Mouse (Mus musculus): ENCODE results near the gene Ccr9. TPM values are rescaled to one million over a fixed set of nuclear protein-coding genes. Genes with fewer than 3 reads are reported as not detected.
A peak's percentile ranks its signal among the peaks of the same experiment; 100 is the strongest.
"Not testable (repeated sequence)": the region's sequence is repeated elsewhere in the genome, so short reads cannot be mapped to it uniquely, and the experiment has no call there.

Ccr9 gene
- polyA plus RNA-seq, 1 experiment from 2014 or later, result 0.14 TPM

GRCm38 (mm10) chr9:123659986-123660676 lies 18.1 kb upstream of the Ccr9 start:
- WGBS, result 84% methylated on average over 18 of the region's 18 CpGs

GRCm38 (mm10) chr9:123665645-123666044 lies 12.6 kb upstream of the Ccr9 start:
- Histone ChIP-seq H3K27me3 (no peaks in the 10 kb centered on the region), H3K9ac (no peak overlapping the region), H3K4me1 (no peaks in the 10 kb centered on the region), H3K27ac (no peak overlapping the region), H3K4me2 (no peak overlapping the region), H3K9me3 (no peaks in the 10 kb centered on the region), H3K4me3 (no peak overlapping the region), H3K36me3 (no peaks in the 10 kb centered on the region)
- ATAC-seq (ENCODE audit: insufficient number of reproducible peaks, insufficient read depth, low FRiP score, low TSS enrichment, low read depth), result no peak
- 45% methylated on average over 5 of the region's 5 CpGs for WGBS

More at GRCm38 (mm10) chr9:123659986-123660676, 18.1 kb upstream of the Ccr9 start:
- ATAC-seq (ENCODE audit: insufficient number of reproducible peaks, insufficient read depth, low FRiP score, low TSS enrichment, low read depth); H3K4me2 ChIP-seq; H3K9ac ChIP-seq; H3K4me3 ChIP-seq; H3K27ac ChIP-seq; H3K36me3 ChIP-seq; H3K27me3 ChIP-seq; H3K9me3 ChIP-seq; H3K4me1 ChIP-seq: not testable (repeated sequence)

GRCm38 (mm10) chr9:123679198-123679597 lies 959 bp downstream of the Ccr9 start:
- Histone ChIP-seq H3K36me3 (no peaks in the 10 kb centered on the region), H3K4me3 (peak overlapping the region; percentile 47), H3K4me2 (peak overlapping the region; percentile 79), H3K27me3 (peaks cover 70% of the 10 kb centered on the region), H3K9ac (peak overlapping the region; percentile 64; the same call in 1 of the 2 replicates), H3K4me1 (peaks cover 10% of the 10 kb centered on the region), H3K9me3 (no peaks in the 10 kb centered on the region), H3K27ac (no peak overlapping the region)
- ATAC-seq (ENCODE audit: insufficient number of reproducible peaks, insufficient read depth, low FRiP score, low TSS enrichment, low read depth), result no peak
- 15% methylated on average over 2 of the region's 2 CpGs for WGBS

GRCm38 (mm10) chr9:123683704-123684103 lies 5.5 kb downstream of the Ccr9 start:
- WGBS, result 55% methylated on average over 3 of the region's 3 CpGs
- ATAC-seq (ENCODE audit: insufficient number of reproducible peaks, insufficient read depth, low FRiP score, low TSS enrichment, low read depth), result no peak
- Histone ChIP-seq H3K9me3 (no peaks in the 10 kb centered on the region), H3K4me2 (no peak overlapping the region), H3K4me3 (no peak overlapping the region), H3K36me3 (no peaks in the 10 kb centered on the region), H3K4me1 (peaks cover 4% of the 10 kb centered on the region), H3K9ac (no peak overlapping the region), H3K27ac (no peak overlapping the region), H3K27me3 (peaks cover 26% of the 10 kb centered on the region)

- ATAC-seq (ENCODE audit: insufficient number of reproducible peaks, insufficient read depth, low FRiP score, low TSS enrichment, low read depth), result no peak
- Histone ChIP-seq H3K9ac (no peak overlapping the region), H3K27me3 (peaks cover 2% of the 10 kb centered on the region), H3K4me2 (no peak overlapping the region), H3K4me3 (no peak overlapping the region), H3K4me1 (no peaks in the 10 kb centered on the region), H3K36me3 (no peaks in the 10 kb centered on the region), H3K9me3 (no peaks in the 10 kb centered on the region), H3K27ac (no peak overlapping the region)
- WGBS, result 75% methylated on average over 5 of the region's 5 CpGs
Measured at GRCm38 (mm10) chr9:123686206-123686605, 8.0 kb downstream of the Ccr9 start.

GRCm38 (mm10) chr9:123688227-123688626 lies 10.0 kb downstream of the Ccr9 start:
- Histone ChIP-seq H3K9me3 (no peaks in the 10 kb centered on the region), H3K27me3 (no peaks in the 10 kb centered on the region), H3K4me2 (no peak overlapping the region), H3K36me3 (peaks cover 13% of the 10 kb centered on the region; the same call in 1 of the 2 replicates), H3K4me1 (no peaks in the 10 kb centered on the region), H3K27ac (no peak overlapping the region), H3K9ac (no peak overlapping the region), H3K4me3 (no peak overlapping the region)
- no peak for ATAC-seq (ENCODE audit: insufficient number of reproducible peaks, insufficient read depth, low FRiP score, low TSS enrichment, low read depth)
- WGBS, result 69% methylated on average over 1 of the region's 1 CpGs

GRCm38 (mm10) chr9:123695634-123696302 lies 17.5 kb downstream of the Ccr9 start:
- Histone ChIP-seq H3K4me3 (no peak overlapping the region), H3K4me2 (no peak overlapping the region), H3K4me1 (no peaks in the 10 kb centered on the region), H3K27me3 (no peaks in the 10 kb centered on the region), H3K27ac (no peak overlapping the region), H3K9me3 (no peaks in the 10 kb centered on the region), H3K36me3 (peaks cover 33% of the 10 kb centered on the region), H3K9ac (no peak overlapping the region)
- no peak for ATAC-seq (ENCODE audit: insufficient number of reproducible peaks, insufficient read depth, low FRiP score, low TSS enrichment, low read depth)
- 92% methylated on average over 3 of the region's 3 CpGs for WGBS

- Histone ChIP-seq H3K27me3 (no peaks in the 10 kb centered on the region), H3K9ac (no peak overlapping the region), H3K4me3 (no peak overlapping the region), H3K9me3 (no peaks in the 10 kb centered on the region), H3K4me2 (no peak overlapping the region), H3K4me1 (no peaks in the 10 kb centered on the region), H3K27ac (no peak overlapping the region), H3K36me3 (peaks cover 43% of the 10 kb centered on the region)
- ATAC-seq (ENCODE audit: insufficient number of reproducible peaks, insufficient read depth, low FRiP score, low TSS enrichment, low read depth), result no peak
- 90% methylated on average over 5 of the region's 5 CpGs for WGBS
Measured at GRCm38 (mm10) chr9:123701822-123702221, 23.6 kb downstream of the Ccr9 start.

GRCm38 (mm10) chr9:123709226-123709625 lies 31.0 kb downstream of the Ccr9 start:
- Histone ChIP-seq H3K4me3 (no peak overlapping the region), H3K36me3 (peaks cover 37% of the 10 kb centered on the region), H3K4me2 (no peak overlapping the region), H3K27ac (no peak overlapping the region), H3K9ac (no peak overlapping the region), H3K9me3 (no peaks in the 10 kb centered on the region), H3K4me1 (no peaks in the 10 kb centered on the region), H3K27me3 (no peaks in the 10 kb centered on the region)
- 41% methylated on average over 2 of the region's 2 CpGs for WGBS
- no peak for ATAC-seq (ENCODE audit: insufficient number of reproducible peaks, insufficient read depth, low FRiP score, low TSS enrichment, low read depth)

- Histone ChIP-seq H3K9me3 (no peaks in the 10 kb centered on the region), H3K36me3 (peaks cover 23% of the 10 kb centered on the region), H3K4me3 (no peak overlapping the region), H3K27me3 (no peaks in the 10 kb centered on the region), H3K4me1 (peaks cover 6% of the 10 kb centered on the region), H3K27ac (no peak overlapping the region), H3K9ac (no peak overlapping the region), H3K4me2 (no peak overlapping the region)
- WGBS, result 73% methylated on average over 2 of the region's 2 CpGs
- no peak for ATAC-seq (ENCODE audit: insufficient number of reproducible peaks, insufficient read depth, low FRiP score, low TSS enrichment, low read depth)
Measured at GRCm38 (mm10) chr9:123713111-123713510, 34.9 kb downstream of the Ccr9 start.

GRCm38 (mm10) chr9:123716301-123716700 lies 38.1 kb downstream of the Ccr9 start:
- peak overlapping the region; percentile 71 for H3K4me2 ChIP-seq
- ATAC-seq (ENCODE audit: insufficient number of reproducible peaks, insufficient read depth, low FRiP score, low TSS enrichment, low read depth), result no peak
- peak overlapping the region; percentile 87 for H3K4me3 ChIP-seq
- peak overlapping the region; percentile 51 for H3K9ac ChIP-seq
- no peak overlapping the region for H3K27ac ChIP-seq
- H3K27me3 ChIP-seq, result no peaks in the 10 kb centered on the region
- H3K9me3 ChIP-seq, result no peaks in the 10 kb centered on the region
- 71% methylated on average over 3 of the region's 3 CpGs for WGBS
- H3K4me1 ChIP-seq, result peaks cover 6% of the 10 kb centered on the region
- peaks cover 9% of the 10 kb centered on the region for H3K36me3 ChIP-seq
